Mouse (Mus musculus): ENCODE results near the gene Rhobtb3. TPM values are rescaled to one million over a fixed set of nuclear protein-coding genes. Genes with fewer than 3 reads are reported as not detected.
"Not testable (repeated sequence)": the region's sequence is repeated elsewhere in the genome, so short reads cannot be mapped to it uniquely, and the experiment has no call there.

Gene Rhobtb3
- total and polyA plus RNA-seq, 2 experiments: 1.7 to 8.5 TPM

GRCm38 (mm10) chr13:75914151-75914550, 29.6 kb downstream of the Rhobtb3 start:
- no peaks in the 10 kb centered on the region for H3K27me3 ChIP-seq (ENCODE audit: control insufficient read depth, insufficient read depth, low read length)
- no peaks in the 10 kb centered on the region for H3K79me2 ChIP-seq (ENCODE audit: control insufficient read depth, insufficient read depth, low read length)
- no peak overlapping the region for H3K27ac ChIP-seq (replicated peaks; ENCODE audit: insufficient read depth, low read depth, low read length)
- H3K4me3 ChIP-seq (ENCODE audit: insufficient read depth, low read depth, low read length): no peak overlapping the region
- H3K9ac ChIP-seq (ENCODE audit: low read depth, low read length): no peak overlapping the region
- 82% methylated on average over 4 of the region's 4 CpGs for WGBS
- no peak for DNase-seq (ENCODE audit: extremely low read depth, low read depth, low spot score)
- H3K36me3 ChIP-seq (ENCODE audit: control insufficient read depth, insufficient read depth, low read length): peaks cover 8% of the 10 kb centered on the region
- TF ChIP-seq CTCF (IDR thresholded peaks at IDR 0.05; ENCODE audit: low read depth, low read length) (no peak), POLR2A (IDR thresholded peaks at IDR 0.05; ENCODE audit: extremely low read depth, insufficient read depth, low read length) (no peak)
- H3K4me1 ChIP-seq (ENCODE audit: control insufficient read depth, insufficient read depth, low read length): no peaks in the 10 kb centered on the region

- TF ChIP-seq POLR2A (IDR thresholded peaks at IDR 0.05; ENCODE audit: extremely low read depth, insufficient read depth, low read length) (no peak), CTCF (IDR thresholded peaks at IDR 0.05; ENCODE audit: low read depth, low read length) (no peak)
- no peak overlapping the region for H3K9ac ChIP-seq (ENCODE audit: low read depth, low read length)
- H3K79me2 ChIP-seq (ENCODE audit: control insufficient read depth, insufficient read depth, low read length): no peaks in the 10 kb centered on the region
- H3K27me3 ChIP-seq (ENCODE audit: control insufficient read depth, insufficient read depth, low read length): no peaks in the 10 kb centered on the region
- H3K36me3 ChIP-seq (ENCODE audit: control insufficient read depth, insufficient read depth, low read length): no peaks in the 10 kb centered on the region; the same call in 1 of the 2 replicates
- H3K4me1 ChIP-seq (ENCODE audit: control insufficient read depth, insufficient read depth, low read length): no peaks in the 10 kb centered on the region
- H3K4me3 ChIP-seq (ENCODE audit: insufficient read depth, low read depth, low read length): no peak overlapping the region
- no peak overlapping the region for H3K27ac ChIP-seq (replicated peaks; ENCODE audit: insufficient read depth, low read depth, low read length)
- DNase-seq (ENCODE audit: extremely low read depth, low read depth, low spot score): no peak
- WGBS: 88% methylated on average over 2 of the region's 2 CpGs
These were observed 35.5 kb downstream of the Rhobtb3 start for GRCm38 (mm10) chr13:75908187-75908586.

- Histone ChIP-seq H3K27me3 (ENCODE audit: control insufficient read depth, insufficient read depth, low read length) (no peaks in the 10 kb centered on the region), H3K36me3 (ENCODE audit: control insufficient read depth, insufficient read depth, low read length) (no peaks in the 10 kb centered on the region; the same call in 1 of the 2 replicates), H3K27ac (replicated peaks; ENCODE audit: insufficient read depth, low read depth, low read length) (no peak overlapping the region), H3K4me3 (ENCODE audit: insufficient read depth, low read depth, low read length) (no peak overlapping the region), H3K4me1 (ENCODE audit: control insufficient read depth, insufficient read depth, low read length) (no peaks in the 10 kb centered on the region), H3K79me2 (ENCODE audit: control insufficient read depth, insufficient read depth, low read length) (no peaks in the 10 kb centered on the region), H3K9ac (ENCODE audit: low read depth, low read length) (no peak overlapping the region)
- DNase-seq (ENCODE audit: extremely low read depth, low read depth, low spot score): peak; percentile 83
- 23% methylated on average over 5 of the region's 5 CpGs for WGBS
- no peak for TF ChIP-seq POLR2A (IDR thresholded peaks at IDR 0.05; ENCODE audit: extremely low read depth, insufficient read depth, low read length)
- TF ChIP-seq CTCF (IDR thresholded peaks at IDR 0.05; ENCODE audit: low read depth, low read length): no peak
These were observed 36.6 kb downstream of the Rhobtb3 start for GRCm38 (mm10) chr13:75907133-75907532.

GRCm38 (mm10) chr13:75904660-75905059, 39.1 kb downstream of the Rhobtb3 start:
- WGBS: 88% methylated on average over 5 of the region's 5 CpGs
- Histone ChIP-seq H3K4me1 (ENCODE audit: control insufficient read depth, insufficient read depth, low read length) (no peaks in the 10 kb centered on the region), H3K27me3 (ENCODE audit: control insufficient read depth, insufficient read depth, low read length) (no peaks in the 10 kb centered on the region), H3K4me3 (ENCODE audit: insufficient read depth, low read depth, low read length) (no peak overlapping the region), H3K9ac (ENCODE audit: low read depth, low read length) (no peak overlapping the region), H3K79me2 (ENCODE audit: control insufficient read depth, insufficient read depth, low read length) (no peaks in the 10 kb centered on the region), H3K36me3 (ENCODE audit: control insufficient read depth, insufficient read depth, low read length) (no peaks in the 10 kb centered on the region), H3K27ac (replicated peaks; ENCODE audit: insufficient read depth, low read depth, low read length) (no peak overlapping the region)
- TF ChIP-seq CTCF (IDR thresholded peaks at IDR 0.05; ENCODE audit: low read depth, low read length): no peak
- no peak for TF ChIP-seq POLR2A (IDR thresholded peaks at IDR 0.05; ENCODE audit: extremely low read depth, insufficient read depth, low read length)
- no peak for DNase-seq (ENCODE audit: extremely low read depth, low read depth, low spot score)

GRCm38 (mm10) chr13:75900928-75901327, 42.8 kb downstream of the Rhobtb3 start:
- not testable (repeated sequence) for H3K36me3 ChIP-seq (ENCODE audit: control insufficient read depth, insufficient read depth, low read length); H3K4me1 ChIP-seq (ENCODE audit: control insufficient read depth, insufficient read depth, low read length); H3K4me3 ChIP-seq (ENCODE audit: insufficient read depth, low read depth, low read length); H3K9ac ChIP-seq (ENCODE audit: low read depth, low read length); H3K27ac ChIP-seq (replicated peaks; ENCODE audit: insufficient read depth, low read depth, low read length); DNase-seq (ENCODE audit: extremely low read depth, low read depth, low spot score); H3K27me3 ChIP-seq (ENCODE audit: control insufficient read depth, insufficient read depth, low read length); H3K79me2 ChIP-seq (ENCODE audit: control insufficient read depth, insufficient read depth, low read length)
- 97% methylated on average over 1 of the region's 1 CpGs for WGBS

- 77% methylated on average over 6 of the region's 6 CpGs for WGBS
- Histone ChIP-seq H3K27ac (replicated peaks; ENCODE audit: insufficient read depth, low read depth, low read length) (no peak overlapping the region), H3K4me3 (ENCODE audit: insufficient read depth, low read depth, low read length) (no peak overlapping the region), H3K9ac (ENCODE audit: low read depth, low read length) (no peak overlapping the region), H3K27me3 (ENCODE audit: control insufficient read depth, insufficient read depth, low read length) (no peaks in the 10 kb centered on the region), H3K36me3 (ENCODE audit: control insufficient read depth, insufficient read depth, low read length) (no peaks in the 10 kb centered on the region; the same call in 1 of the 2 replicates), H3K79me2 (ENCODE audit: control insufficient read depth, insufficient read depth, low read length) (no peaks in the 10 kb centered on the region), H3K4me1 (ENCODE audit: control insufficient read depth, insufficient read depth, low read length) (no peaks in the 10 kb centered on the region)
- no peak for TF ChIP-seq CTCF (IDR thresholded peaks at IDR 0.05; ENCODE audit: low read depth, low read length)
- no peak for TF ChIP-seq POLR2A (IDR thresholded peaks at IDR 0.05; ENCODE audit: extremely low read depth, insufficient read depth, low read length)
- DNase-seq (ENCODE audit: extremely low read depth, low read depth, low spot score): no peak
These were observed 50.8 kb downstream of the Rhobtb3 start for GRCm38 (mm10) chr13:75892876-75893275.
